Mouse (Mus musculus) liver, postnatal 0 days (tissue): Measurements from ENCODE around the gene Ccdc180. TPM values are rescaled to one million over a fixed set of nuclear protein-coding genes. Genes with fewer than 3 reads are reported as not detected.

ENCODE experiments used
- ATAC-seq: fragments of 200-750 bp; cut with Nextera tagmentation; 2 replicates; pipeline ENCODE4 v1.8.0; 2017; ENCODE audit warnings: mild to moderate bottlenecking, moderate library complexity
- DNase-seq: peaks from one replicate; pipeline ENCODE4 v3.0.0-alpha.2; 2016
- H3K27ac ChIP-seq: fragments of 300-500 bp; sonication (generic); 2 replicates; pipeline ENCODE4 v1.5.1; 2014; ENCODE audit warnings: antibody characterized with exemption, moderate library complexity, mild to moderate bottlenecking, low read depth
- H3K27me3 ChIP-seq: fragments of 300-500 bp; sonication (generic); 2 replicates; pipeline ENCODE4 v1.6.1; 2014; ENCODE audit warnings: low read length, control low read depth, mixed read lengths; ENCODE audit not compliant: insufficient read depth
- H3K36me3 ChIP-seq: fragments of 300-500 bp; sonication (generic); replicated peaks from 2 replicates; pipeline ENCODE4 v1.6.1; 2014; ENCODE audit warnings: mild to moderate bottlenecking, control low read depth, low read length, moderate library complexity, mixed read lengths; ENCODE audit not compliant: insufficient read depth
- H3K4me1 ChIP-seq: fragments of 300-500 bp; sonication (generic); 2 replicates; pipeline ENCODE4 v1.6.1; 2014; ENCODE audit warnings: antibody characterized with exemption, mild to moderate bottlenecking, control low read depth; ENCODE audit not compliant: insufficient read depth
- H3K4me2 ChIP-seq: fragments of 300-500 bp; sonication (generic); 2 replicates; pipeline ENCODE4 v1.6.1; 2014; ENCODE audit warnings: low read depth, mild to moderate bottlenecking, low read length, moderate library complexity, mixed read lengths
- H3K4me3 ChIP-seq: fragments of 300-500 bp; sonication (generic); 2 replicates; pipeline ENCODE4 v1.5.1; 2014; ENCODE audit warnings: low read depth, low read length
- H3K9ac ChIP-seq: fragments of 300-500 bp; sonication (generic); replicated peaks from 2 replicates; pipeline ENCODE4 v1.6.1; 2014; ENCODE audit warnings: mild to moderate bottlenecking, moderate library complexity
- H3K9me3 ChIP-seq: fragments of 300-500 bp; sonication (generic); 2 replicates; pipeline ENCODE4 v1.6.1; 2016; ENCODE audit warnings: mild to moderate bottlenecking, control low read depth, low read length, mixed read lengths
- CTCF ChIP-seq: sonication (generic); IDR thresholded peaks from 2 replicates; pipeline ENCODE4 v1.5.1; 2016; ENCODE audit warnings: antibody characterized with exemption, low read depth
- EP300 ChIP-seq: IDR thresholded peaks from 2 replicates; pipeline ENCODE4 v1.6.1; 2016; ENCODE audit warnings: antibody characterized with exemption, low read depth, mild to moderate bottlenecking
- WGBS: fragments of 180-500 bp; shearing (Covaris S2); extraction: QIAGEN DNeasy Blood & Tissue Kit; methylation state at CpG from one replicate; pipeline ENCODE4 v1.1.7; 2014; ENCODE audit not compliant: insufficient replicate concordance; 5-methylcytosine and 5-hydroxymethylcytosine counted together
- polyA plus RNA-seq: library from polyadenylated mRNA; unstranded; fragments of >200 nt; fragmentation: Nextera tagmentation; extraction: Ambion mirVana; gene quantifications from 2 replicates; pipeline ENCODE4 v1.2.1, GENCODE M21; 2015

Ccdc180 gene
- polyA plus RNA-seq, result 0.16 and 0.18 TPM in 2 replicates

DNA sequence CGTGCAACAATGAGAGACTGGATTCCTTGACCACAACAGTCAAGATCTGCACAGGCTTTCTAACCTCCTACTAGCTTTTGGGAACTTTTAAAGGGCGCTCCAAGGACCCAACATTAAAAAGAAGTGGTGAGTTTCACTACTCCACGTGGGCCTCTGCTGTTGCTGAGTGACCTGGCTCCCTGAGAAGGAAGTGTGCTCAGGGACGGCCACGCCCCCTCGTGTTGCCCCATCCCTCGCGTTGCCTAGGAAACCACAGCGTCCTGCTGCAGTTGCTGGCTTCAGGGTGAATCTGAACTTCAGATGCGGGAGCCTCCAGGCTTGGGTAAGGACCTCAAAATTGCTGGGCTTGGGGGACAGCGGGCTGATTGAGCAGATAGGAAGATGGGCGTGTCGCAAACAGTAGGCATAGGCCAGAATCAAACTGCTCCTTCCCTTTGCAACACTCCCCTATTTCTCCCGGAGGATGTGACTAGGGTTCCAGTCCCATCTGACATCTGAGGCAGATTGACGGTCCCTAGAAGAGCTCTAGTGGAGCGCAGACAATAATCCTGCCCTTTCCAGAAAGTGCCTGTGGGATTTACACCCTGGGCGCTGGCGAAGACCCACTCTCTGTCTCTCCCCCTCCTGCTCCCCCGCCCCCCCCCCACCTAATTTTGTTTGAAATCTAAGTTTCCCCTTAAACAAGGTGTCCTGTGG is at the start of gene Ccdc180:
TSS of gene Ccdc180 (plus strand) at position 238 of the 696 bp plus-strand sequence.
- Histone ChIP-seq H3K27me3 (no peaks in the 10 kb centered on the region), H3K9me3 (no peaks in the 10 kb centered on the region), H3K27ac (0 out of 2 replicates have a peak within 1 kb of the TSS, but pooled peaks have one; percentile 26), H3K4me2 (no peak within 1 kb of the TSS), H3K4me3 (no peak within 1 kb of the TSS), H3K36me3 (no peaks in the 10 kb centered on the region), H3K4me1 (no peaks in the 10 kb centered on the region; the same call in 1 of the 2 replicates), H3K9ac (no peak within 1 kb of the TSS)
- TF ChIP-seq CTCF (no peak), EP300 (no peak)
- 16% methylated on average over 19 of the region's 19 CpGs for WGBS
- DNase-seq (peak; percentile 90), ATAC-seq (peak; percentile 85)

DNA sequence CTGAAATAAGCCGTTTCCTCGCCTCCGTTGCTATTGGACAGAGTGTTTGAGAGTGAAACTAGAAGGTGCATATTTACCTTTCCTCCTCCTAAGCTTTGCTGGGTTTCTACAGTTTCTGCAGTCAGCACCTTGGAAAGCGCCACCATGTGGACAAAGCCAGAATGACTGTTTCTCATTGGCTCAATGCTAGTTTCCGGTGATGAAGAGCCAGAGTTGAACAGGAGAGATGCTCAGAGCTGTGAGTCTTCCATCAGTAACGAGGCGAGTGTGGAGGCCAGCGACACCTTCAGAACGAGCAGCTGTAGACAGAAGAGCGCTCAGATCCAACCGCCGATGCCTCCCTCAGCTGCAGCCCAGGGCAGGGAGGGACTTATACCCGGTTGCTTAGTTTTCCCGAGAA is 45.7 kb upstream of the Ccdc180 start:
- TF ChIP-seq EP300, result no peak
- peak; percentile 76 for TF ChIP-seq CTCF
- no peak overlapping the region for H3K4me2 ChIP-seq
- no peak overlapping the region for H3K9ac ChIP-seq
- no peaks in the 10 kb centered on the region for H3K36me3 ChIP-seq
- H3K27me3 ChIP-seq, result no peaks in the 10 kb centered on the region
- peaks cover 6% of the 10 kb centered on the region; the same call in 1 of the 2 replicates for H3K4me1 ChIP-seq
- H3K27ac ChIP-seq, result no peak overlapping the region
- ATAC-seq (no peak), DNase-seq (peak; percentile 67)
- no peaks in the 10 kb centered on the region for H3K9me3 ChIP-seq
- WGBS, result 36% methylated on average over 14 of the region's 14 CpGs
- H3K4me3 ChIP-seq, result no peak overlapping the region

DNA sequence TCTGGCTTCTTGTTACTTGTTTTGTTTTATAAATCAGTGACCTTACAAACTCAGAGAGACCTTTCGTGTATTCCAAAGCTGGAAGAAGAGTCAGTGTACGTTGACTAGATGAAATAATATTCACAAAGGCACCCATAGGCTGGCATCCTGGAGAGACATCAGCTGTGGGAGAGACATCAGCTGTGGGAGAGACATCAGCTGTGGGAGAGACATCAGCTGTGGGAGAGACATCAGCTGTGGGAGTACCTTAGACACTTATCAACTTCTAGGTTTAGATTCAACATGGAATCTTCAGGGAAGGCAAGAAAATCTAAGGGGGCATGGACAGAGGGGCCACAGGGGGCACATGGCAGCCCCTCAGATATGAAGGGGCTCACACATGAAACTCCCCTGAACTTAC is 43.8 kb upstream of the Ccdc180 start:
- Histone ChIP-seq H3K4me2 (no peak overlapping the region), H3K27me3 (no peaks in the 10 kb centered on the region), H3K36me3 (no peaks in the 10 kb centered on the region), H3K4me3 (no peak overlapping the region), H3K9me3 (no peaks in the 10 kb centered on the region), H3K27ac (no peak overlapping the region), H3K4me1 (peaks cover 9% of the 10 kb centered on the region; the same call in 1 of the 2 replicates), H3K9ac (no peak overlapping the region)
- WGBS, result 91% methylated on average over 2 of the region's 2 CpGs
- TF ChIP-seq CTCF, result no peak
- no peak for TF ChIP-seq EP300
- ATAC-seq (no peak), DNase-seq (no peak)

DNA sequence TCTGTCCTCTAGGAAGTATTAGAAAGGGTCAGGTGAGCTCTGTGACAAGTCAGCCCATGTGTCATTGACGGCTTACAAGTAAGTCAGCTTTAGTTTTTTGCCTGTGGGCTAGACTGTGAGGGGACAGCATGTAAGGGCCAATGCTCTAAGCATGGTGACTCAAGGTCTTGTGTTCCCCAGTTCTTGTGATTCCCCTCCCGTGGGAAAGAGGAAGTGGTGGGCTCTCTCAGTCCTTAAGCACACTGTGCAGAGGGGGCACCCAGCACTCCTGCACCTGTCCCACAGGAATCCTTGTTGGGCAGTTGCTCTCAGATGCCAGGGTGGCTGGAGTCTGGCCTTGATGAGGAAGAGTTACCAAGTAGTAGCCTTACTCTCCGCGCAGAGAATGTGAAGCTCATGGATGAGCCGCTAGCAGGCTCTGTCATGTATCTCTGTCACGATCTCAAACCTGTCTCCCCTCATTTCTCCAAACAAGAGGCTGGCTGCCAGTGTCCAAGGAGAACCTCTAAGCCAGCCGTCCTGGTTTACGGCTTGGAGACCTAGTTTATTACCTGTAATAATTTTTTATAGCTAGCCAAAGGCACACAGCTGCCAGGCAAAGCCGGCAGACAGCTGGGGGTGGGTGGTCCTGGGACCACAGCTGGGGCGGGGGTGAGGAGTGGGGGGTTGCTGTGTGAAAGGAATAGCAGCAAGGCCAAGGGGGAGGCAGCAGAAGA is 41.8 kb upstream of the Ccdc180 start, which contains the start of gene Stra6l:
TSS of gene Stra6l (plus strand) at position 556 of the 716 bp plus-strand sequence.
- Histone ChIP-seq H3K27ac (peak within 1 kb of the TSS; percentile 90), H3K36me3 (no peaks in the 10 kb centered on the region), H3K4me1 (peaks cover 9% of the 10 kb centered on the region; the same call in 1 of the 2 replicates), H3K4me2 (peak within 1 kb of the TSS; percentile 60), H3K9ac (peak within 1 kb of the TSS; percentile 60), H3K9me3 (no peaks in the 10 kb centered on the region), H3K27me3 (no peaks in the 10 kb centered on the region), H3K4me3 (peak within 1 kb of the TSS; percentile 43)
- ATAC-seq, result no peak
- DNase-seq, result no peak
- 25% methylated on average over 10 of the region's 10 CpGs for WGBS
- TF ChIP-seq CTCF, result no peak
- no peak for TF ChIP-seq EP300

DNA sequence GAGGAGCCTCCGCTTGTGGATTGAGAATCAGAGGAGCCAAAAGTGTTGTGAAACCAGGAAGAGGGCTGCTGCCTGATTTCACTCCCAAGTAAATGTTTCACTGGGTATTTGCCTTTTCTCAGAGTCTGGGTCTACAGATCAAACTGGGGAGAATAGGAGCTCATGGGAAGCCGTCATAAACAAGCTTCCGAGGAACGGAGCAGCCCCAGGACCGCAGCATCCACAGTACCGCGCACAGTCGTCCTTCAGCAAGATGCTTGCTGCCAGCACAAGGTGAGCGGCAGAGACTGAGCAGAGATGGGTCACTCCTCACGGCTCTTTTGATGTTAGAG is 41.3 kb upstream of the Ccdc180 start:
- TF ChIP-seq CTCF (no peak), EP300 (no peak)
- Histone ChIP-seq H3K27me3 (no peaks in the 10 kb centered on the region), H3K4me2 (peak overlapping the region; percentile 60), H3K4me1 (peaks cover 9% of the 10 kb centered on the region; the same call in 1 of the 2 replicates), H3K9ac (peak overlapping the region; percentile 60), H3K27ac (peak overlapping the region; percentile 90), H3K36me3 (no peaks in the 10 kb centered on the region), H3K9me3 (no peaks in the 10 kb centered on the region), H3K4me3 (peak overlapping the region; percentile 43)
- WGBS, result 27% methylated on average over 10 of the region's 10 CpGs
- peak; percentile 30 for DNase-seq
- peak; percentile 47 for ATAC-seq

DNA sequence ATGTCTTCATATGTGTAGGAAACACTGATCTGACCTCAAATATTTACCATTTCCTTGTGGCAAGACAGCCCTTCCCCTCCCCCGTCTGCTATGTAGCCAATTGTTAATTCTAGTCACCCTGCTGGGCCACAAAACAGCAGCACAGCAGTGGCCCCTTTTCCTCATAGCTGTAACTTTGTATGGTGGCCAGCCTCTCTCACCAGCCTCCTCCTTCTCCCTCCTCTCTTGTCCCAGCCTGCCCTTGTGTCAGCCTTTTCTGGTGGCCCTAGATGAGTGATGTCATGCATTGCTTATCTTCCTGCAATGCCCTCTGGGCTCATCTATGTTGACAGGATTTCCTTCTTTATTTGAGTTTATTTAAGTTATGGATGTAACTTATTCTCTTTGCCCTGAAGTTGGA is 40.7 kb upstream of the Ccdc180 start:
- TF ChIP-seq CTCF (no peak), EP300 (no peak)
- peak overlapping the region; percentile 90 for H3K27ac ChIP-seq
- H3K4me3 ChIP-seq, result peak overlapping the region; percentile 43
- peaks cover 9% of the 10 kb centered on the region; the same call in 1 of the 2 replicates for H3K4me1 ChIP-seq
- H3K9me3 ChIP-seq, result no peaks in the 10 kb centered on the region
- peak overlapping the region; percentile 60 for H3K9ac ChIP-seq
- no peaks in the 10 kb centered on the region for H3K27me3 ChIP-seq
- peak overlapping the region; percentile 60 for H3K4me2 ChIP-seq
- 0 out of 2 replicates have a peak, but pooled peaks have one; percentile 21 for ATAC-seq
- no peaks in the 10 kb centered on the region for H3K36me3 ChIP-seq
- 29% methylated on average over 1 of the region's 1 CpGs for WGBS
- DNase-seq, result no peak
